Mouse (Mus musculus) forebrain, embryonic 14.5 days (tissue): ENCODE measurements at regions not wholly inside any gene's neighbourhood (a gene's known extent, or its start where the extent isn't known, plus 50 kb on each side); places are given as distances from the start of the nearest gene placed in this dataset.

Experiments
- ATAC-seq: fragments of 200-750 bp; cut with Nextera tagmentation; 2 replicates; pipeline ENCODE4 v1.8.0; 2017; ENCODE audit warnings: mild to moderate bottlenecking, moderate library complexity
- DNase-seq: peaks from one replicate; pipeline ENCODE4 v3.0.0-alpha.2; 2015; ENCODE audit warnings: low spot score
- H3K27ac ChIP-seq: fragments of 300-500 bp; sonication (generic); 2 replicates; pipeline ENCODE4 v1.5.1; 2014; ENCODE audit warnings: low read depth, mild to moderate bottlenecking, control low read depth, low read length, moderate library complexity
- H3K27me3 ChIP-seq: fragments of 300-500 bp; sonication (generic); replicated peaks from 2 replicates; pipeline ENCODE4 v1.6.1; 2014; ENCODE audit warnings: low read length, control low read depth, mixed read lengths; ENCODE audit not compliant: control insufficient read depth, insufficient read depth
- H3K36me3 ChIP-seq: fragments of 300-500 bp; sonication (generic); 2 replicates; pipeline ENCODE4 v1.6.1; 2014; ENCODE audit warnings: low read length, control low read depth; ENCODE audit not compliant: control insufficient read depth, insufficient read depth
- H3K4me1 ChIP-seq: fragments of 300-500 bp; sonication (generic); 2 replicates; pipeline ENCODE4 v1.6.1; 2014; ENCODE audit warnings: antibody characterized with exemption, low read length, control low read depth; ENCODE audit not compliant: control insufficient read depth, insufficient read depth
- H3K4me2 ChIP-seq: fragments of 300-500 bp; sonication (generic); 2 replicates; pipeline ENCODE4 v1.6.1; 2014; ENCODE audit warnings: mild to moderate bottlenecking, control low read depth, low read length
- H3K4me3 ChIP-seq: fragments of 300-500 bp; sonication (generic); 2 replicates; pipeline ENCODE4 v1.5.1; 2014; ENCODE audit warnings: low read depth, low read length, control low read depth
- H3K9ac ChIP-seq: fragments of 300-500 bp; sonication (generic); 2 replicates; pipeline ENCODE4 v1.6.1; 2014; ENCODE audit warnings: mild to moderate bottlenecking, low read length, control low read depth, moderate library complexity
- H3K9me3 ChIP-seq: fragments of 300-500 bp; sonication (generic); replicated peaks from 2 replicates; pipeline ENCODE4 v1.6.1; 2016; ENCODE audit warnings: low read length, control low read depth, mixed read lengths; ENCODE audit not compliant: control insufficient read depth
- WGBS: fragments of 180-500 bp; shearing (Covaris S2); extraction: QIAGEN DNeasy Blood & Tissue Kit; methylation state at CpG from one replicate; pipeline ENCODE4 v1.1.7; 2014; 5-methylcytosine and 5-hydroxymethylcytosine counted together

- H3K9me3 ChIP-seq: no peaks in the 10 kb centered on the region
- H3K27me3 ChIP-seq: no peaks in the 10 kb centered on the region
- H3K9ac ChIP-seq: no peak overlapping the region
- H3K4me3 ChIP-seq: no peak overlapping the region
- no peak for ATAC-seq
- H3K4me1 ChIP-seq: no peaks in the 10 kb centered on the region
- no peaks in the 10 kb centered on the region for H3K36me3 ChIP-seq
- H3K27ac ChIP-seq: no peak overlapping the region
- DNase-seq: no peak
- no peak overlapping the region for H3K4me2 ChIP-seq
- WGBS: 20% methylated on average over 2 of the region's 2 CpGs
Observed at GRCm38 (mm10) chr3:120591183-120591582, 580.3 kb downstream of the Rwdd3 start.

DNA sequence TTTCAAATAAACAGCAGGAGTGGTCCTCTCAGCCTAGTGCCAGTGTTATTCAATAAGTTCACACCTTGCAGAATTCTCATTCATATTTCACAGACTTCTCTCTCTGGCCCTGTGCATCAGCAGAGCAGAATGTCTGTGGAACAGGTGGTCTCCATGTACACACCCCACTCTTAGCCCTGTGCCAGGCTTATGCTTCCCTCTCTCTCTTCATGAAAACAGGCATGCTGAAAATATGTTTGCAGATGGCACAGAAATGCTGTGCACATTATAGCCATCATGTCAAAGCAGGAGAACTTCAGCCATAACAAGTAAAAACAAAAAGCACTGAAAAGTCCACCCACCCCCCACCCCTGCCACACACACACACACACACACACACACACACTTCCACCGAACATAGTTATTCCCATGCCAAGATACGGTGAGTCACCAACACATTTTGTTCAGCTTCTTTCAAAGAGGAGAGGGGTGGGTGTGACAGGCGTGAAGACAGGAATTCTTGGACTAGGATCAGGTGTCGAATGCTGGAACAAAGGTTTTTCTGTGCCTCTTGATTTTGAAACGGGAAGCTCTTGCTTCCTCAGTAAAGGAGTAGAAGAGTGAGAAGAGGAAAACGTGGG is 600.6 kb downstream of the Rwdd3 start:
- DNase-seq (peak; percentile 76), ATAC-seq (peak; percentile 94)
- H3K27ac ChIP-seq: no peak overlapping the region
- H3K9me3 ChIP-seq: no peaks in the 10 kb centered on the region
- H3K9ac ChIP-seq: no peak overlapping the region
- no peak overlapping the region for H3K4me2 ChIP-seq
- WGBS: 28% methylated on average over 6 of the region's 6 CpGs
- H3K27me3 ChIP-seq: no peaks in the 10 kb centered on the region
- H3K4me3 ChIP-seq: no peak overlapping the region
- H3K36me3 ChIP-seq: no peaks in the 10 kb centered on the region
- H3K4me1 ChIP-seq: peaks cover 2% of the 10 kb centered on the region; the same call in 1 of the 2 replicates

GRCm38 (mm10) chr3:120541556-120542476 is 629.7 kb downstream of the Rwdd3 start:
- DNase-seq: peak; percentile 71
- H3K4me1 ChIP-seq: peaks cover 15% of the 10 kb centered on the region
- no peak overlapping the region for H3K4me3 ChIP-seq
- peak overlapping the region; percentile 24; the same call in 1 of the 2 replicates for H3K4me2 ChIP-seq
- peak overlapping the region; percentile 44 for H3K27ac ChIP-seq
- 49% methylated on average over 21 of the region's 21 CpGs for WGBS
- no peaks in the 10 kb centered on the region for H3K36me3 ChIP-seq
- H3K9ac ChIP-seq: peak overlapping the region; percentile 10; the same call in 1 of the 2 replicates
- H3K9me3 ChIP-seq: no peaks in the 10 kb centered on the region
- no peaks in the 10 kb centered on the region for H3K27me3 ChIP-seq
- peak; percentile 86 for ATAC-seq

DNA sequence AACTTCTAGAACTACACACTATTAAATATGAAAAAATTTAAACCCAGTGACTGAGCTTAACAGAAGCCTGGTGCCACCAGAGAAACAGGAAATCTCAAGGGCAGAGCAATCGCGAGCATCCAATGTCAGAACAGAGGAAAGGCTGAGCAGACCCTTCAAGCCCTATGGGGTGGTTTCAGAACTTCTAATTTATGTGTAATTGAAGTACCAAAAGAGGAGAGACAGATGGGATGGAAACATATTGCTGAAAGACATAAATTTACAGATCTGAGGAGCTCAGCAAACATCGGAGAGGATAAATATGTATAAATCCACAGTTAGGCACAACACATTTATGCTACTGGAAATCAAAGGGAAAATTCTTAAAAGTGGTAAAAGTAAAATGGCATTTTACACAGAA is 637.6 kb downstream of the Rwdd3 start:
- Histone ChIP-seq H3K27me3 (no peaks in the 10 kb centered on the region), H3K4me2 (no peak overlapping the region), H3K9me3 (no peaks in the 10 kb centered on the region), H3K9ac (no peak overlapping the region), H3K4me3 (no peak overlapping the region), H3K36me3 (no peaks in the 10 kb centered on the region), H3K4me1 (no peaks in the 10 kb centered on the region), H3K27ac (no peak overlapping the region)
- ATAC-seq (peak; percentile 12; the same call in 1 of the 2 replicates), DNase-seq (peak; percentile 31)
- 78% methylated on average over 3 of the region's 3 CpGs for WGBS

GRCm38 (mm10) chr3:120531880-120532580 is 639.5 kb downstream of the Rwdd3 start:
- Histone ChIP-seq H3K9ac (no peak overlapping the region), H3K4me2 (no peak overlapping the region), H3K4me3 (no peak overlapping the region), H3K27ac (peak overlapping the region; percentile 39; the same call in 1 of the 2 replicates), H3K9me3 (no peaks in the 10 kb centered on the region), H3K4me1 (no peaks in the 10 kb centered on the region), H3K36me3 (no peaks in the 10 kb centered on the region), H3K27me3 (no peaks in the 10 kb centered on the region)
- DNase-seq (peak; percentile 61), ATAC-seq (no peak)
- 64% methylated on average over 9 of the region's 9 CpGs for WGBS

- Histone ChIP-seq H3K36me3 (no peaks in the 10 kb centered on the region), H3K4me3 (no peak overlapping the region), H3K4me2 (no peak overlapping the region), H3K9me3 (no peaks in the 10 kb centered on the region), H3K27ac (no peak overlapping the region), H3K4me1 (no peaks in the 10 kb centered on the region), H3K27me3 (no peaks in the 10 kb centered on the region), H3K9ac (no peak overlapping the region)
- DNase-seq: peak; percentile 49
- peak; percentile 57; the same call in 1 of the 2 replicates for ATAC-seq
- WGBS: 8% methylated on average over 1 of the region's 1 CpGs
Observed at GRCm38 (mm10) chr3:120511651-120512050, 659.8 kb downstream of the Rwdd3 start.

GRCm38 (mm10) chr3:120498937-120499336 is 672.6 kb downstream of the Rwdd3 start:
- DNase-seq (no peak), ATAC-seq (no peak)
- H3K4me3 ChIP-seq: no peak overlapping the region
- no peak overlapping the region for H3K4me2 ChIP-seq
- no peaks in the 10 kb centered on the region for H3K27me3 ChIP-seq
- no peaks in the 10 kb centered on the region for H3K9me3 ChIP-seq
- WGBS: 92% methylated on average over 4 of the region's 4 CpGs
- no peak overlapping the region for H3K27ac ChIP-seq
- no peaks in the 10 kb centered on the region for H3K36me3 ChIP-seq
- no peak overlapping the region for H3K9ac ChIP-seq
- no peaks in the 10 kb centered on the region for H3K4me1 ChIP-seq

- 10% methylated on average over 1 of the region's 1 CpGs for WGBS
- DNase-seq: peak; percentile 21
- no peaks in the 10 kb centered on the region for H3K27me3 ChIP-seq
- no peak overlapping the region for H3K27ac ChIP-seq
- no peak; the same call in 1 of the 2 replicates for ATAC-seq
- H3K9ac ChIP-seq: no peak overlapping the region
- H3K36me3 ChIP-seq: no peaks in the 10 kb centered on the region
- peaks cover 7% of the 10 kb centered on the region for H3K4me1 ChIP-seq
- no peak overlapping the region for H3K4me3 ChIP-seq
- no peak overlapping the region for H3K4me2 ChIP-seq
- no peaks in the 10 kb centered on the region for H3K9me3 ChIP-seq
Observed at GRCm38 (mm10) chr3:120477934-120478333, 693.6 kb downstream of the Rwdd3 start.
